Mouse (Mus musculus): Measurements from ENCODE around the gene Arrb1. TPM values are rescaled to one million over a fixed set of nuclear protein-coding genes. Genes with fewer than 3 reads are reported as not detected.

Gene Arrb1
- polyA plus RNA-seq, 1 experiment from 2014 or later, result 4.9 TPM

DNA sequence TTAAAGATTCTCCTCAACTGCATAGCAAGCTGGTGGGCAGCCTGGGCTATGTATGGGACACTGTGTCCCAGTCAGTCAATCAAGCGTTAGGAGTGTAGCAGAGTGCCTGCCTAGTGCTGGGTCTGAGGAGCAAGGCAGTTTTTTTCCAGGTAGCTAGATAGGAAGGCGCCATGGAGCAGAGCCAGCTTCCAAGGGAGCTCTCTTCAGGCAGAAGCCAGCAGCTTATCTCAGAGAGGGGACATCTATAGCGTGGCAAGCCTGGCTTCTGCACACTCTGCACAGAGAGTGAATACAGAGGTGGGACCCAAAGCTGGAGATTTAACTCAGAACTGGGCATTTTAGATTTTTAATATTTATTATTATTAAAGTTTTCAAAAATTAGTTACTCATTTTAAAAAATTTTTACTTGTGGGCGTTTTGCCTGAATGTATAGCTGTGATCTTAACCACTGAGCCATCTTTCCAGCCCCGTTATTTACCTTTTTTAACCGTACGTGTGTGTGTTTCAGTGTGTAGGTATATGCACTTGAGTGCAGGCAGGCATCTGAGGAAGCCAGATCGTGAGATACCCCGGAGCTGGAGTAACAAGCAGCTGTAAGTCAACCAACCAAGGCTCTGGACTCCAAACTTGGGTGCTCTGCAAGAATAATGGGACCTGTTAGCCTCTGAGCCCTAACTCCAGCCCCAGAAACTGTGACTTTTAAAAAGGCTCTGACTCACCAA lies 19.0 kb upstream of the Arrb1 start:
- no peak overlapping the region for H3K4me2 ChIP-seq (ENCODE audit: low read depth, low read length)
- H3K9ac ChIP-seq (ENCODE audit: low read length), result no peak overlapping the region
- 0 out of 2 replicates have a peak, but pooled peaks have one; percentile 28 for ATAC-seq (replicated peaks; ENCODE audit: extremely low read depth, insufficient read depth, low FRiP score)
- 57% methylated on average over 9 of the region's 9 CpGs for WGBS
- H3K36me3 ChIP-seq (ENCODE audit: control insufficient read depth, insufficient read depth), result no peaks in the 10 kb centered on the region
- peaks cover 7% of the 10 kb centered on the region; the same call in 1 of the 2 replicates for H3K4me1 ChIP-seq (ENCODE audit: control insufficient read depth, insufficient read depth, low read length)
- no peaks in the 10 kb centered on the region for H3K27me3 ChIP-seq (ENCODE audit: control insufficient read depth, insufficient read depth, low read length)
- peaks cover 3% of the 10 kb centered on the region; the same call in 1 of the 2 replicates for H3K9me3 ChIP-seq (replicated peaks; ENCODE audit: control insufficient read depth, low read length)
- H3K27ac ChIP-seq (ENCODE audit: low read length), result no peak overlapping the region
- no peak overlapping the region for H3K4me3 ChIP-seq (ENCODE audit: low read length)

DNA sequence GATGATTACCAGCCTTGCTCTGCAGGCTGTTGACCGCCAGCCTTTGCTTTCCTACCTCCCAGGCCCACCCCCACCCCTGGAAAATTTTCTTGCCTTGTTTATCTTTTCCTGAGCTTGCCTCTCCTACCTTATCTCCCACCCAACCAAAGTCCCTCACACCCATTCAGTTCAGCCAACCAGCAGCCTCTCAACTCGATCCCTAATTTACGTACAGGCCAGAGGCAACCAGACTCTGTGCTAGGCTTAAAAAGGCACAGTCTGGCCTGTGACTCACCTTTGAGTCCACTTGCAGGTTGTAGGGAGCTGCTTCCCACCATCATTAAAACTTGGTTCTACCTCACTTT lies 18.5 kb upstream of the Arrb1 start:
- Histone ChIP-seq H3K36me3 (ENCODE audit: control insufficient read depth, insufficient read depth) (no peaks in the 10 kb centered on the region), H3K4me2 (ENCODE audit: low read depth, low read length) (no peak overlapping the region), H3K4me3 (ENCODE audit: low read length) (no peak overlapping the region), H3K27me3 (ENCODE audit: control insufficient read depth, insufficient read depth, low read length) (no peaks in the 10 kb centered on the region), H3K9me3 (replicated peaks; ENCODE audit: control insufficient read depth, low read length) (peaks cover 3% of the 10 kb centered on the region; the same call in 1 of the 2 replicates), H3K4me1 (ENCODE audit: control insufficient read depth, insufficient read depth, low read length) (peaks cover 7% of the 10 kb centered on the region; the same call in 1 of the 2 replicates), H3K9ac (ENCODE audit: low read length) (no peak overlapping the region), H3K27ac (ENCODE audit: low read length) (no peak overlapping the region)
- 50% methylated on average over 3 of the region's 3 CpGs for WGBS
- ATAC-seq (replicated peaks; ENCODE audit: extremely low read depth, insufficient read depth, low FRiP score), result no peak

DNA sequence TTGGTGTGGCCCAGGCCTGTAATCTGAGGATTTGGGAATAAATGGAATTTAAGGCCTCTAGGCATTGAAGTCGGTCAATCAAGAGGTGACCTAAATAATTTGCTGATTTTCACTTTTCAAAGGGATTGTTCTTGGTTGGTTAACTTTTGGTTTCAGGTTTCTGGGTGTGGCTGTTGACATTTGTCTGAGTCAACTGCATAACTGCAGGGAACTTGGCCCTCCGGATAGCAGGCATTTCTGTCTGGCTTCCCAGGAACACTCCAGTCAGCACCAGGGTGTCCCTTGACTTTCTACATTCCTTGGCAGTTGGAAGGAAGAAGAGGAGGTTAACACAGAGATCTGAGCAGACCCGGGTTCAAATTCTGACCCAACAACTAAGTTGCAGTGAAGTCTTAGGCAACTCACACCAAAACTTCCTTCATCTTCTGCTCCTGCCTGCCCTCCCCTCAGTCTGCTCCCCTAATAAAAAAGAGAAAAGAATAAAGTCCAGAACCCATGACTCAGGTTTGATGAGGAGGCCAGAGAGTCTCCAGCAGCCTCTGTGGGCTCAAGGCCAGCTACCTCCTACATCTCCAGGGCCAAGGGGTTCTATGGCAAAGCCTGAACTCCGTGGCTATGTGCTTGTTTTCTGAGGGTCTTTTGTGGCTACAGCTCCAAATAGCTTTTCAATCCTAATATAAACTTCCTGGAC lies 16.2 kb upstream of the Arrb1 start:
- ATAC-seq (replicated peaks; ENCODE audit: extremely low read depth, insufficient read depth, low FRiP score), result no peak

DNA sequence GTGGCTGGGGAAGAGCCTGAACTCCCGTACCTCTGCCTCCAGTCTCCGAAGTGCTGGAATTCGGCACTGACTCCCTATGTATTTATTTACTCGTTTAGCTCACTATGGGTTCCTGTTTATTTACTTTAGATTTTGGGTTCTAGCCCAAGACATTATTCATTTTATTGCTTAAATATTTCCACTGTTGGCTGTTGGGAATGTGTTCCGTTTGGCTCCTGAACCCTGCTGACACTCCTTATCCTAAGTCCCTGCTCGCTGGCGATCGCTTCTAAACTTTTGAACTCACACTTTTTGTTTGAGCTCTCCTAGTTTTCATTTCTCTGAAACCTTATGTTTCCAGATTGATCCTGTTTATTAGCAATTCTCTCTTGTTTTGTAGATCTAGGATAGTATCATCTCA lies 12.1 kb upstream of the Arrb1 start:
- 62% methylated on average over 8 of the region's 8 CpGs for WGBS
- Histone ChIP-seq H3K27me3 (ENCODE audit: control insufficient read depth, insufficient read depth, low read length) (no peaks in the 10 kb centered on the region), H3K9me3 (replicated peaks; ENCODE audit: control insufficient read depth, low read length) (peaks cover 3% of the 10 kb centered on the region; the same call in 1 of the 2 replicates), H3K27ac (ENCODE audit: low read length) (no peak overlapping the region), H3K36me3 (ENCODE audit: control insufficient read depth, insufficient read depth) (no peaks in the 10 kb centered on the region), H3K4me3 (ENCODE audit: low read length) (no peak overlapping the region), H3K9ac (ENCODE audit: low read length) (no peak overlapping the region), H3K4me1 (ENCODE audit: control insufficient read depth, insufficient read depth, low read length) (no peaks in the 10 kb centered on the region), H3K4me2 (ENCODE audit: low read depth, low read length) (no peak overlapping the region)
- no peak for ATAC-seq (replicated peaks; ENCODE audit: extremely low read depth, insufficient read depth, low FRiP score)

More for the DNA sequence above, 16.2 kb upstream of the Arrb1 start:
- Histone ChIP-seq H3K4me3 (ENCODE audit: low read length) (no peak overlapping the region), H3K36me3 (ENCODE audit: control insufficient read depth, insufficient read depth) (no peaks in the 10 kb centered on the region), H3K9me3 (replicated peaks; ENCODE audit: control insufficient read depth, low read length) (peaks cover 3% of the 10 kb centered on the region; the same call in 1 of the 2 replicates), H3K27ac (ENCODE audit: low read length) (no peak overlapping the region), H3K4me2 (ENCODE audit: low read depth, low read length) (no peak overlapping the region), H3K4me1 (ENCODE audit: control insufficient read depth, insufficient read depth, low read length) (peaks cover 7% of the 10 kb centered on the region; the same call in 1 of the 2 replicates), H3K9ac (ENCODE audit: low read length) (no peak overlapping the region), H3K27me3 (ENCODE audit: control insufficient read depth, insufficient read depth, low read length) (no peaks in the 10 kb centered on the region)
- WGBS, result 54% methylated on average over 4 of the region's 4 CpGs

DNA sequence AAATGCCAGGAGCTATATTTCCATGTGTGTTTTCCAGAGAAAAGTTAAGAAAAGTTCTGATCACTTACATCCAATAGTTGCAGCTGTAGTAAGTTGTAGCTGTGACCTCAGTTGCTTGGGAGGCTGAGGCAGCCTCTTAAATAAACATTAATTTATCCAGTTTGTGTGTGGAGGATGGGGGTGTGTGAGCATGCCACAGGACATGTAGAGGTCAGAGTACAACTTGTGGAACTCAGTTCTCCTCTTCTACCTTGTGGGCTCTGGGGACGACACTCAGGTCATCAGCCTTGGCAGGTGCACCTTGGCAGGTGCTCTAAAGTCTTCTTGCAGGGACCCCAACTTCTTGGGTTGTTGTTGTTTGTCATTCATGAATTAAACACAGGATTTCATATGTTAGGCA lies 11.4 kb upstream of the Arrb1 start:
- Histone ChIP-seq H3K4me2 (ENCODE audit: low read depth, low read length) (no peak overlapping the region), H3K4me1 (ENCODE audit: control insufficient read depth, insufficient read depth, low read length) (peaks cover 3% of the 10 kb centered on the region; the same call in 1 of the 2 replicates), H3K27me3 (ENCODE audit: control insufficient read depth, insufficient read depth, low read length) (no peaks in the 10 kb centered on the region), H3K36me3 (ENCODE audit: control insufficient read depth, insufficient read depth) (no peaks in the 10 kb centered on the region), H3K9ac (ENCODE audit: low read length) (no peak overlapping the region), H3K4me3 (ENCODE audit: low read length) (no peak overlapping the region), H3K9me3 (replicated peaks; ENCODE audit: control insufficient read depth, low read length) (peaks cover 3% of the 10 kb centered on the region; the same call in 1 of the 2 replicates), H3K27ac (ENCODE audit: low read length) (no peak overlapping the region)
- 76% methylated on average over 1 of the region's 1 CpGs for WGBS
- no peak for ATAC-seq (replicated peaks; ENCODE audit: extremely low read depth, insufficient read depth, low FRiP score)

DNA sequence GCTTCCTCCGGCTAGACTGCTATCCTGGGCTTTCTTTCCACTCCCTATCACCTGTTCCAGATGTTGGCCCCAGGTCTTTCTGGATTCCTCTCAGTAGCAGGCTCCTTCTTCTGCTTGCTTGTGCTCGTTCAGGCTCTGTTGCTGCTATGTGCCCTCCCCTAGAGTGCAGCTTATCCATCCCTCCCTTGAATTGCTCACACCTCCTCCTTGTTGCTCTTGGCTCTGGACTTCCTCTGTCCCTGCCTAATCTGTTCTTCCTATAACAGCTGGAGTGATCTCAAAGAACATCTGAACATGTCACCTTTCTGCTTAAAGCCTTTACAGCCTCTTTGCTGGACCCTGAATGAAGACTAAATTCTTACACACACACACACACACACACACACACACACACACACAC lies 6.7 kb upstream of the Arrb1 start:
- H3K9ac ChIP-seq (ENCODE audit: low read length), result no peak overlapping the region
- H3K27ac ChIP-seq (ENCODE audit: low read length), result no peak overlapping the region
- no peaks in the 10 kb centered on the region for H3K36me3 ChIP-seq (ENCODE audit: control insufficient read depth, insufficient read depth)
- no peak for ATAC-seq (replicated peaks; ENCODE audit: extremely low read depth, insufficient read depth, low FRiP score)
- no peak overlapping the region for H3K4me3 ChIP-seq (ENCODE audit: low read length)
- no peaks in the 10 kb centered on the region for H3K27me3 ChIP-seq (ENCODE audit: control insufficient read depth, insufficient read depth, low read length)
- peaks cover 3% of the 10 kb centered on the region; the same call in 1 of the 2 replicates for H3K4me1 ChIP-seq (ENCODE audit: control insufficient read depth, insufficient read depth, low read length)
- no peaks in the 10 kb centered on the region for H3K9me3 ChIP-seq (replicated peaks; ENCODE audit: control insufficient read depth, low read length)
- 33% methylated on average over 2 of the region's 2 CpGs for WGBS
- no peak overlapping the region for H3K4me2 ChIP-seq (ENCODE audit: low read depth, low read length)

DNA sequence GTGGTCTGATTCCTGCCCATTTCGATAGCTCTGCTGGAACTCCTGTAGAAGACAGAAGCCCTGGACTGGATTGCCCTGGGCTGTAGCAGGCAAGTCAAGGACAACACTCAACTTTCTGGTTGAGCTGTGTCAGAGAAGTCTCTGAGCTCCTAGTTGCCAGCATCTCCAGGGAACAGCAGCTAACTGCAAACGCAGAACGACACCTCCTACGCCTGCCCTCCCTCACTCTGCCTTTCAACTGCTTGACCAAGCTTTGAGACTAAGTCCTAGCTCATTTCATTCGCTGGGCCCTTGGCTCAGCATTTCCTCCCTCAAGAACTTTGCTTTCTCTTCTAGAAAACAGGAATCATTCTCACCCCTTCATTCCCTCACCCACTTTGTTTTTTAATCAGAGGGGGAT lies 5.9 kb upstream of the Arrb1 start:
- 44% methylated on average over 5 of the region's 5 CpGs for WGBS
- H3K4me1 ChIP-seq (ENCODE audit: control insufficient read depth, insufficient read depth, low read length), result peaks cover 3% of the 10 kb centered on the region; the same call in 1 of the 2 replicates
- H3K4me2 ChIP-seq (ENCODE audit: low read depth, low read length), result no peak overlapping the region
- no peak for ATAC-seq (replicated peaks; ENCODE audit: extremely low read depth, insufficient read depth, low FRiP score)
- H3K36me3 ChIP-seq (ENCODE audit: control insufficient read depth, insufficient read depth), result no peaks in the 10 kb centered on the region
- no peak overlapping the region for H3K27ac ChIP-seq (ENCODE audit: low read length)
- no peak overlapping the region for H3K4me3 ChIP-seq (ENCODE audit: low read length)
- no peak overlapping the region for H3K9ac ChIP-seq (ENCODE audit: low read length)
- H3K9me3 ChIP-seq (replicated peaks; ENCODE audit: control insufficient read depth, low read length), result no peaks in the 10 kb centered on the region
- H3K27me3 ChIP-seq (ENCODE audit: control insufficient read depth, insufficient read depth, low read length), result no peaks in the 10 kb centered on the region

DNA sequence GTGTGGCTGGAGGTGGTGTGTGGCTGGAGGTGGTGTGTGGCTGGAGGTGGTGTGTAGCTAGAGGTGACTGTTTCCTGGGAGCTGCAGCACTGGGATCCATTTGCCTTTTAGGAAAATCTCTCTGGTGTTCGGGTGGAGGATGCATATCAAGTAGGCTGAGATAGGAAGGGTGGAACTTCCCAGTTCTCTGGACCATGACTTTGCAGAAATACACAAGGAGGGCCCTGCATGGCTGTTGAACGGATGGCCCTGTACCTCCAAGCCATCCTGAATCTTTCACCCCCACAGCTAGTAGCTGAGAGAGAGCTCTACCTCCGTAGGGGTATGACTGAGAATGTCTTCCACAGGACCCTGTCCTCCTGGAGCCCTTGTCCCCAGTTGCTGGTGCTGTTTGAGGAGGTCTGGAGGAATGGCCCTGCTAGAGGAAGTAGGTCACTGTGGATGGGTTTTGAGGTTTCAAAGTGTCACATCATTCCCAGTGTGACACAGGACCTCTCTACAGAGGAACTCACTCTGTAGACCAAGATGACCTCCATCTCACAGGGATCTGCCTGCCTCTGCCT lies 3.8 kb upstream of the Arrb1 start:
- WGBS, result 70% methylated on average over 3 of the region's 3 CpGs
- Histone ChIP-seq H3K36me3 (ENCODE audit: control insufficient read depth, insufficient read depth) (no peaks in the 10 kb centered on the region), H3K9ac (ENCODE audit: low read length) (no peak overlapping the region), H3K27me3 (ENCODE audit: control insufficient read depth, insufficient read depth, low read length) (no peaks in the 10 kb centered on the region), H3K4me3 (ENCODE audit: low read length) (no peak overlapping the region), H3K4me2 (ENCODE audit: low read depth, low read length) (no peak overlapping the region), H3K4me1 (ENCODE audit: control insufficient read depth, insufficient read depth, low read length) (peaks cover 8% of the 10 kb centered on the region), H3K27ac (ENCODE audit: low read length) (no peak overlapping the region), H3K9me3 (replicated peaks; ENCODE audit: control insufficient read depth, low read length) (no peaks in the 10 kb centered on the region)
- no peak for ATAC-seq (replicated peaks; ENCODE audit: extremely low read depth, insufficient read depth, low FRiP score)

DNA sequence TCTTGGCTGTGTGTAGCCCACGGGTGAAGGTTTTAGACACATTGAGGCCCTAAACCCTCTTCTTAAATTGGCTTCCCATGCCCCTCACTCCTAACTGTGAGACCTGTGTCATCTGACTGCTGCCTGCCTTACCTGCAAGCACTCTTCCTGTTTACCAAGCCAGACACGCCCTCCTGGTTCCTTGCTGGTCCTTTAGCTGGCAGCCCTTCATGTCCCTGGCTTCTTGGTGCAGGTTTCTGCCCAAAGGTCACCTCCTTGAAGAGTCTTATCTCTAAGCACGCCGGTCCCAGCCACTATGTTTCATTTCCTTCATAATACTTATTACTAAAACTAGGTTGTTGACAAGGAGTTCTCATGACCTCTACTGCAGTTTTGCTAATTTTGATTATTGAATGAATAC lies 2.7 kb upstream of the Arrb1 start:
- ATAC-seq (replicated peaks; ENCODE audit: extremely low read depth, insufficient read depth, low FRiP score), result no peak
- Histone ChIP-seq H3K9ac (ENCODE audit: low read length) (no peak overlapping the region), H3K4me2 (ENCODE audit: low read depth, low read length) (no peak overlapping the region), H3K36me3 (ENCODE audit: control insufficient read depth, insufficient read depth) (no peaks in the 10 kb centered on the region), H3K9me3 (replicated peaks; ENCODE audit: control insufficient read depth, low read length) (no peaks in the 10 kb centered on the region), H3K27me3 (ENCODE audit: control insufficient read depth, insufficient read depth, low read length) (no peaks in the 10 kb centered on the region), H3K27ac (ENCODE audit: low read length) (no peak overlapping the region), H3K4me3 (ENCODE audit: low read length) (no peak overlapping the region), H3K4me1 (ENCODE audit: control insufficient read depth, insufficient read depth, low read length) (peaks cover 15% of the 10 kb centered on the region)
- 61% methylated on average over 4 of the region's 4 CpGs for whole genome bisulfite sequencing
